Mouse (Mus musculus): ENCODE data around the gene Gimap7. TPM values are rescaled to one million over a fixed set of nuclear protein-coding genes. Genes with fewer than 3 reads are reported as not detected.
"Not testable (repeated sequence)": the region's sequence is repeated elsewhere in the genome, so short reads cannot be mapped to it uniquely, and the experiment has no call there.

Gene Gimap7
- polyA plus RNA-seq, 1 experiment from 2014 or later, result not detected

- H3K36me3 ChIP-seq (ENCODE audit: control insufficient read depth, insufficient read depth), result no peaks in the 10 kb centered on the region
- H3K4me3 ChIP-seq (replicated peaks; ENCODE audit: low read length), result no peak overlapping the region
- no peak overlapping the region for H3K4me2 ChIP-seq (ENCODE audit: low read length)
- H3K27me3 ChIP-seq (replicated peaks; ENCODE audit: control insufficient read depth, insufficient read depth, low read length), result no peaks in the 10 kb centered on the region
- no peak overlapping the region for H3K27ac ChIP-seq (ENCODE audit: low read length)
- ATAC-seq, result no peak
- no peaks in the 10 kb centered on the region for H3K9me3 ChIP-seq (ENCODE audit: control insufficient read depth, low read length)
- 88% methylated on average over 6 of the region's 6 CpGs for whole genome bisulfite sequencing
- no peak overlapping the region for H3K9ac ChIP-seq (replicated peaks; ENCODE audit: low read depth, low read length)
- H3K4me1 ChIP-seq (replicated peaks; ENCODE audit: control insufficient read depth, insufficient read depth, low read length), result no peaks in the 10 kb centered on the region
These were observed 38.7 kb upstream of the Gimap7 start for GRCm38 (mm10) chr6:48679701-48680100.

GRCm38 (mm10) chr6:48680421-48680820, 38.0 kb upstream of the Gimap7 start:
- H3K4me2 ChIP-seq (ENCODE audit: low read length), result no peak overlapping the region
- no peaks in the 10 kb centered on the region for H3K4me1 ChIP-seq (replicated peaks; ENCODE audit: control insufficient read depth, insufficient read depth, low read length)
- no peak overlapping the region for H3K27ac ChIP-seq (ENCODE audit: low read length)
- WGBS, result 78% methylated on average over 5 of the region's 5 CpGs
- H3K9me3 ChIP-seq (ENCODE audit: control insufficient read depth, low read length), result no peaks in the 10 kb centered on the region
- H3K36me3 ChIP-seq (ENCODE audit: control insufficient read depth, insufficient read depth), result no peaks in the 10 kb centered on the region
- H3K27me3 ChIP-seq (replicated peaks; ENCODE audit: control insufficient read depth, insufficient read depth, low read length), result no peaks in the 10 kb centered on the region
- ATAC-seq, result no peak
- no peak overlapping the region for H3K9ac ChIP-seq (replicated peaks; ENCODE audit: low read depth, low read length)
- H3K4me3 ChIP-seq (replicated peaks; ENCODE audit: low read length), result no peak overlapping the region

GRCm38 (mm10) chr6:48681472-48682090, 36.8 kb upstream of the Gimap7 start:
- WGBS, result 85% methylated on average over 3 of the region's 3 CpGs
- H3K9ac ChIP-seq (replicated peaks; ENCODE audit: low read depth, low read length), result no peak overlapping the region
- no peaks in the 10 kb centered on the region for H3K9me3 ChIP-seq (ENCODE audit: control insufficient read depth, low read length)
- H3K4me3 ChIP-seq (replicated peaks; ENCODE audit: low read length), result no peak overlapping the region
- H3K36me3 ChIP-seq (ENCODE audit: control insufficient read depth, insufficient read depth), result no peaks in the 10 kb centered on the region
- ATAC-seq, result no peak
- no peak overlapping the region for H3K4me2 ChIP-seq (ENCODE audit: low read length)
- H3K27me3 ChIP-seq (replicated peaks; ENCODE audit: control insufficient read depth, insufficient read depth, low read length), result no peaks in the 10 kb centered on the region
- H3K27ac ChIP-seq (ENCODE audit: low read length), result no peak overlapping the region
- no peaks in the 10 kb centered on the region for H3K4me1 ChIP-seq (replicated peaks; ENCODE audit: control insufficient read depth, insufficient read depth, low read length)

- H3K4me2 ChIP-seq (ENCODE audit: low read length), result no peak overlapping the region
- ATAC-seq, result no peak
- no peak overlapping the region for H3K9ac ChIP-seq (replicated peaks; ENCODE audit: low read depth, low read length)
- no peaks in the 10 kb centered on the region for H3K9me3 ChIP-seq (ENCODE audit: control insufficient read depth, low read length)
- H3K27ac ChIP-seq (ENCODE audit: low read length), result no peak overlapping the region
- H3K36me3 ChIP-seq (ENCODE audit: control insufficient read depth, insufficient read depth), result no peaks in the 10 kb centered on the region
- 80% methylated on average over 4 of the region's 4 CpGs for WGBS
- H3K27me3 ChIP-seq (replicated peaks; ENCODE audit: control insufficient read depth, insufficient read depth, low read length), result no peaks in the 10 kb centered on the region
- no peak overlapping the region for H3K4me3 ChIP-seq (replicated peaks; ENCODE audit: low read length)
- no peaks in the 10 kb centered on the region for H3K4me1 ChIP-seq (replicated peaks; ENCODE audit: control insufficient read depth, insufficient read depth, low read length)
These were observed 36.1 kb upstream of the Gimap7 start for GRCm38 (mm10) chr6:48682271-48682670.

GRCm38 (mm10) chr6:48683263-48683821, 35.1 kb upstream of the Gimap7 start:
- not testable (repeated sequence) for H3K9me3 ChIP-seq (ENCODE audit: control insufficient read depth, low read length); ATAC-seq; H3K4me2 ChIP-seq (ENCODE audit: low read length); H3K4me1 ChIP-seq (replicated peaks; ENCODE audit: control insufficient read depth, insufficient read depth, low read length); H3K9ac ChIP-seq (replicated peaks; ENCODE audit: low read depth, low read length); H3K4me3 ChIP-seq (replicated peaks; ENCODE audit: low read length); H3K36me3 ChIP-seq (ENCODE audit: control insufficient read depth, insufficient read depth); H3K27ac ChIP-seq (ENCODE audit: low read length); H3K27me3 ChIP-seq (replicated peaks; ENCODE audit: control insufficient read depth, insufficient read depth, low read length)
- 100% methylated on average over 3 of the region's 4 CpGs for WGBS

GRCm38 (mm10) chr6:48684319-48684718, 34.1 kb upstream of the Gimap7 start, which contains the start of gene Gimap4:
Gene Gimap4, plus strand, starts transcription at chr6:48684549.
- no peak within 1 kb of the TSS for H3K4me2 ChIP-seq (ENCODE audit: low read length)
- 77% methylated on average over 5 of the region's 5 CpGs for WGBS
- H3K27me3 ChIP-seq (replicated peaks; ENCODE audit: control insufficient read depth, insufficient read depth, low read length), result no peaks in the 10 kb centered on the region
- no peak within 1 kb of the TSS for H3K4me3 ChIP-seq (replicated peaks; ENCODE audit: low read length)
- no peak for ATAC-seq
- H3K27ac ChIP-seq (ENCODE audit: low read length), result no peak within 1 kb of the TSS
- no peak within 1 kb of the TSS for H3K9ac ChIP-seq (replicated peaks; ENCODE audit: low read depth, low read length)
- H3K4me1 ChIP-seq (replicated peaks; ENCODE audit: control insufficient read depth, insufficient read depth, low read length), result no peaks in the 10 kb centered on the region
- H3K9me3 ChIP-seq (ENCODE audit: control insufficient read depth, low read length), result no peaks in the 10 kb centered on the region
- H3K36me3 ChIP-seq (ENCODE audit: control insufficient read depth, insufficient read depth), result no peaks in the 10 kb centered on the region

- 47% methylated on average over 4 of the region's 4 CpGs for WGBS
- no peaks in the 10 kb centered on the region for H3K9me3 ChIP-seq (ENCODE audit: control insufficient read depth, low read length)
These were observed 33.6 kb upstream of the Gimap7 start for GRCm38 (mm10) chr6:48684806-48685205.

GRCm38 (mm10) chr6:48685251-48685650, 33.2 kb upstream of the Gimap7 start:
- H3K27ac ChIP-seq (ENCODE audit: low read length), result no peak overlapping the region
- no peaks in the 10 kb centered on the region for H3K36me3 ChIP-seq (ENCODE audit: control insufficient read depth, insufficient read depth)
- WGBS, result 76% methylated on average over 2 of the region's 2 CpGs
- H3K27me3 ChIP-seq (replicated peaks; ENCODE audit: control insufficient read depth, insufficient read depth, low read length), result no peaks in the 10 kb centered on the region
- no peak overlapping the region for H3K9ac ChIP-seq (replicated peaks; ENCODE audit: low read depth, low read length)
- no peak for ATAC-seq
- no peak overlapping the region for H3K4me2 ChIP-seq (ENCODE audit: low read length)
- no peaks in the 10 kb centered on the region for H3K4me1 ChIP-seq (replicated peaks; ENCODE audit: control insufficient read depth, insufficient read depth, low read length)
- H3K4me3 ChIP-seq (replicated peaks; ENCODE audit: low read length), result no peak overlapping the region
- no peaks in the 10 kb centered on the region for H3K9me3 ChIP-seq (ENCODE audit: control insufficient read depth, low read length)

More at GRCm38 (mm10) chr6:48684806-48685205, 33.6 kb upstream of the Gimap7 start:
- Histone ChIP-seq H3K4me3 (replicated peaks; ENCODE audit: low read length) (no peak overlapping the region), H3K27ac (ENCODE audit: low read length) (no peak overlapping the region), H3K4me1 (replicated peaks; ENCODE audit: control insufficient read depth, insufficient read depth, low read length) (no peaks in the 10 kb centered on the region), H3K4me2 (ENCODE audit: low read length) (no peak overlapping the region), H3K27me3 (replicated peaks; ENCODE audit: control insufficient read depth, insufficient read depth, low read length) (no peaks in the 10 kb centered on the region), H3K9ac (replicated peaks; ENCODE audit: low read depth, low read length) (no peak overlapping the region), H3K36me3 (ENCODE audit: control insufficient read depth, insufficient read depth) (no peaks in the 10 kb centered on the region)
- ATAC-seq, result no peak

GRCm38 (mm10) chr6:48685694-48686665, 32.4 kb upstream of the Gimap7 start:
- Histone ChIP-seq H3K27ac (ENCODE audit: low read length) (no peak overlapping the region), H3K9ac (replicated peaks; ENCODE audit: low read depth, low read length) (no peak overlapping the region), H3K27me3 (replicated peaks; ENCODE audit: control insufficient read depth, insufficient read depth, low read length) (no peaks in the 10 kb centered on the region), H3K36me3 (ENCODE audit: control insufficient read depth, insufficient read depth) (no peaks in the 10 kb centered on the region), H3K4me3 (replicated peaks; ENCODE audit: low read length) (no peak overlapping the region), H3K4me1 (replicated peaks; ENCODE audit: control insufficient read depth, insufficient read depth, low read length) (no peaks in the 10 kb centered on the region), H3K9me3 (ENCODE audit: control insufficient read depth, low read length) (no peaks in the 10 kb centered on the region), H3K4me2 (ENCODE audit: low read length) (no peak overlapping the region)
- 88% methylated on average over 7 of the region's 7 CpGs for WGBS
- no peak for ATAC-seq

Measured in forebrain, embryonic 16.5 days (tissue).